Mouse (Mus musculus) testis, postnatal 10 days (tissue): ENCODE results near the gene Il1f8.
"Not testable (repeated sequence)": the region's sequence is repeated elsewhere in the genome, so short reads cannot be mapped to it uniquely, and the experiment has no call there.

Experiments
- DNase-seq: peaks from one replicate; pipeline ENCODE4 v3.0.0; 2021; ENCODE audit warnings: low spot score

Gene Il1f8

GRCm38 (mm10) chr2:24152861-24153260, at the start of gene Il1f8:
TSS of gene Il1f8 (plus strand) at chr2:24153161.
- no peak for DNase-seq

DNA sequence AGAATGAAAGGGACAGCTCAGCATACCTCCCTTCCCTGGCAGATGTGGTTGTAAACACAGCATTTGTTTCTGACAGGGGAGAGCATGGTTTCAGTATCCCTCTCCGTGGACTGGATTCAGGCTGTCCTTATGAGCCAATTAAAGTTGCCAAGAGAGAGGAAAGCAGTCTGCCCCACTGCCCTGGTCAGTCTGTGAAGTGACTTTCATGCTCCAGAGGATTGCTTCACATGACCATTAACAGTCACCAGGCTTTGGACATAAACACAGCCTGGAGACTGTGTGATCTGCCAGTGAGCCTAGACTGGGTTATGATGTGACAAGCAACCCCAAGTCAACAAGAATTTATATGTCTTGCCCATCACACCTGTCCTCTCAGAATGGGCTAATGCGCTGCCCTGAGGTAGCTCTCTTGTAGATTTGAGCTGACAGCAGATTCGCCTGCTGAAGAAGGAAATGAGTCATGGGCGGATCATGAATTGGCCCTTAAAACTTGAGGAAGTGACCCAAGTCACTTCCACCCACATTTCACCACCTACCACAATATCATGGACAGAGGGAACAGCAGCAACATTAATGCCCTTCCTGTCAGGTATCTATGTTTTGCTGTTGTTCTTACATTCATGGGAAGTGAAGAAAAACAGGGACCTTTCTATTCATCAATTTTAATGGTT, 49.2 kb upstream of the Il1f8 start:
- DNase-seq: no peak

DNA sequence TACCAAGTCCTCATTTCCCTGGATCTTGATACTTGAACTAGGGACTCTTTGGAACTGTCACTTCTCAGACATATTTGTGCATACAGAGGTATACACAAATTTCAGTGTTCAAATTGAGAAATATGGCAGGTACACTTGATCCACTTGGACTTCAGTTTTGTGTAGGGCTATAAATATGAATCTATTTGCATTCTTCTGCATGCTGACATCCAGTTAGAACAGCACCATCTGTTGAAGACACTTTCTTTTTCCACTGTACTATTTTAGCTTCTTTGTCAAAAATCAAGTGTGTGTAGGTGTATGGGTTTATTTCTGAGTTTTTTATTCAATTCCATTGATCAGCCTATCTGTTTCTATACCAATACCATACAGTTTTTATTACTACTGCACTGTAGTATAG, 43.9 kb upstream of the Il1f8 start:
- DNase-seq: no peak

GRCm38 (mm10) chr2:24134373-24134772, 18.6 kb upstream of the Il1f8 start:
- DNase-seq: no peak

DNA sequence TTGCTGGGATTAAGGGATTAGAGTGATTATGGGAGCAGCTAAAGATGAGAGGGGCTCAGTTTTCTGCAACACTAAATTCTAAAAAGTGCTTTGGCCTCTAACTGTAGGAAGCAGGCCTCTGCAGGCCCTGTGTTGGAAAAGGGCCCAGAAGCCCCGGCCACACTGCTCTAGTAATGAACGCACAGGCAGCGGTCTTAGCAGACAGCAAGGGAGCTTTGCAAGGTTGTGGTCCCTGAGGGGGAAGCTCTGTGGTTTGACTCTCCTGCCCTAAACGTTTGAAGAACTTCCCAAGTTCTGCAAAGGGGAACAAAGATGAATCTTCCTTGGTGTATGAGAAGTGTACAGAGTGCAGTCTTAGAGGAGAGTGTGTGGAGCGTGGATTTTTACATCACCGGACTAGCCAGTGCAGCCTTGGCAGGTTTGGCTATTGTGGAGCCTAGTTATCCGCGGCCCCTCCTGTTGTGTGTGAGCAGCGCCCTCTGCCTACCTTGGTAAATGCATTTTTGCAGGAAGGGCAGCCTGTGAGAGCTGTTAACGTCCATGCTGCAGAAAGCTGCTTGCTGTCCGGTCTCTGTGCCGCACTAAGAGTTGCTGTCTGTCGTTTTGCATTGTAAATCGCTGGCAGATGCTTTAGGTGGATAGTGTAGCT, 28.8 kb downstream of the Il1f8 start:
- DNase-seq: peak; percentile 54

DNA sequence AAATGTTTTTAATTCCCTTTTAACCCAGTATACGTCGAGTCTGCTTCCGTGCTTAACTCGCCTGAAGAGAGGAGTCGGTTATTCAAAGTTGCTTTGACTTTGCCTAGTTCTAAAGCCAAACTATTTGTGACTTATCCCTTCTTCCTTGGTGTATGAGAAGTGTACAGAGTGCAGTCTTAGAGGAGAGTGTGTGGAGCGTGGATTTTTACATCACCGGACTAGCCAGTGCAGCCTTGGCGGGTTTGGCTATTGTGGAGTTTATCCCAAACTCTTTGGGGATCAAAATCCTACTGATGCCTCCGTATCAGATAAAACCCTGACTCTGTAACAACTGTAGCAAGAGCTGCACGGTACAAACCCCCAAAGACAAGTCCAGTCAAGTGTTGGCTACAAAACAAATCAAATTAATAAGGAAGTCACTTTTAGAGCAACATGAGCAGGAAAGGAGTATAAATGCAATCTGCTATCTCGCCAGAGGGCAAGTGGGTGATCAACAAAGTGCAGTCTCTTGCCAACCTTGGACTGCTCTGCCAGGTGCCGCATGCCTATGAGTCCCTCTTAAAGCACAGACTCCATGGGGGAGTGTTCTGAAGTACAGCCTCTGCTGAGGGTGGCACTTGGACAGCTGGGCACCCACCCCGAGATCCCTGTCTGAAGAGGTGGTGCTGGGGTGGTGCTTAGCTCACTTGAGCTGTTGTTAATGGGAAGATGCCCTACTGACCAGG, 29.6 kb downstream of the Il1f8 start:
- not testable (repeated sequence) for DNase-seq

DNA sequence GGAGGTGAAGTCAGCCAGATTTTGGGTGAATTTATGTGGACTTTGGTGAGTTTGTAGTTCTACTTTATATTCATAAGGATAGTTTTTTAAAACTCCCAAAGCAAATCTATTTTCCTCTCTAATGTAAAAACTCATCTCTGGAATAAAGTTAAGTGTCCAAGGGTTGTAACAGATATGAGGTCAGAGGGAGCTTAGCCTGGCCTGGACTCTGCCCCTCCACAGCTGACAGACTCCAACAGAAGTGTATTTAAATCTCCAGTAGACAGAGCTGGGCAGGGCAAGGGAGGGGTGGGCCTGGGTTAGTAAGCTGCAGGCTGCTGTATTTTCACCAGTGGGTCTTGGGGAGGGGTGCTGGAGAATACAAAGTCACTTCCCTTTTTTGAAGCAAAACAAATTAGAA, 31.1 kb downstream of the Il1f8 start:
- DNase-seq: not testable (repeated sequence)

GRCm38 (mm10) chr2:24186176-24186575, 33.2 kb downstream of the Il1f8 start, which contains the start of gene Il1f9:
TSS of gene Il1f9 (plus strand) at chr2:24186476.
- DNase-seq: no peak

- no peak for DNase-seq
Measured at GRCm38 (mm10) chr2:24187585-24187984, 34.6 kb downstream of the Il1f8 start.

DNA sequence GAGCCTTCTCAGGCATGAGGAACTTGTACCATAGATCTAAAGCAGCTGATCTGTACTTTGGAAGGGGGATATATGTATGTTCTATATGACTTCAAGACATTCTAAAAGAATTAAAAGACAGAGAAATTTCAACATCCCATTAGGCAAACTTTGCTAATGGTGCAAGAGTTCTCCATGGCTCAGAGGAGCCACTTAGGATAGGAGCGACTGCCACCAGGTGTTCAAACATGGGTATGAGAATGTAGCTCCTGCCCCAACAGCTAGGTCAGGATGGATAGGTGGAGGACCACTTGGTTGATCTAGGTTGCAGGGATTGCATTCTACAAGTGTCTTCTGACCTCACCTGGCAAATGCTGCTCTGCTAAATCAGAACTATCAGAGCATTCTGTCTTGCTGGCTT, 35.2 kb downstream of the Il1f8 start:
- no peak for DNase-seq
